Mouse (Mus musculus): ENCODE measurements around the gene Abhd2. TPM values are rescaled to one million over a fixed set of nuclear protein-coding genes. Genes with fewer than 3 reads are reported as not detected.

Gene Abhd2
- polyA plus RNA-seq, 1 experiment from 2014 or later: 8.2 TPM

DNA sequence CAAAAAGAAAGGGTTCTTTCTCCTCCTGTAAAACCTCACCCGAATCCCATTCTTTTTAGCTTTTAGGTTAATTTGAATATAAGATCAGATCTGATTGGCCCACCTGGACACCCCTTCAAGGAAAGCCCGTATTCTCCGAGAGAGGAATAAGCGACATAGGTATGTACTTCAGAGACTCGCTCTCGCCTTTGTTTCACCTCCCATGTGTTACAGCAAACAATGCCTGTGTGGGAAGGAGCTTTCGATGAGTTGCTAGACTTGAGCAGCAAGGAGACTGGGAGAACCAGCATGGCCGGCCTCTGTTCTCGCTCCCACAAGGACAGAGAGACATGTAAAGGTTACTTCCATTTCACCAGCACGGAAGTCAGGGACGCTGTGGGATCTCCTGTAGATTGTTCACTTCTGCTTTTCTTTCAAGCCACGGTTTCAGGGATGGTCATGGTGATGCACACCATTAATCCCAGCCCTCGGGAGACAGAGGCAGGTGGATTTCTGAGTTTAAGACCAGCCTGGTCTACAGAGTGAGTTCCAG lies 21.5 kb downstream of the Abhd2 start:
- no peak for ATAC-seq (ENCODE audit: low read depth)
- no peak overlapping the region for H3K27ac ChIP-seq
- WGBS (ENCODE audit: insufficient replicate concordance): 76% methylated on average over 13 of the region's 13 CpGs
- no peak overlapping the region for H3K4me3 ChIP-seq (replicated peaks)
- H3K9ac ChIP-seq: no peak overlapping the region
- no peak for DNase-seq
- no peaks in the 10 kb centered on the region for H3K9me3 ChIP-seq (replicated peaks)
- peaks cover 27% of the 10 kb centered on the region for H3K4me1 ChIP-seq (replicated peaks)
- no peaks in the 10 kb centered on the region for H3K27me3 ChIP-seq
- peaks cover 49% of the 10 kb centered on the region for H3K36me3 ChIP-seq
- H3K4me2 ChIP-seq: no peak overlapping the region

DNA sequence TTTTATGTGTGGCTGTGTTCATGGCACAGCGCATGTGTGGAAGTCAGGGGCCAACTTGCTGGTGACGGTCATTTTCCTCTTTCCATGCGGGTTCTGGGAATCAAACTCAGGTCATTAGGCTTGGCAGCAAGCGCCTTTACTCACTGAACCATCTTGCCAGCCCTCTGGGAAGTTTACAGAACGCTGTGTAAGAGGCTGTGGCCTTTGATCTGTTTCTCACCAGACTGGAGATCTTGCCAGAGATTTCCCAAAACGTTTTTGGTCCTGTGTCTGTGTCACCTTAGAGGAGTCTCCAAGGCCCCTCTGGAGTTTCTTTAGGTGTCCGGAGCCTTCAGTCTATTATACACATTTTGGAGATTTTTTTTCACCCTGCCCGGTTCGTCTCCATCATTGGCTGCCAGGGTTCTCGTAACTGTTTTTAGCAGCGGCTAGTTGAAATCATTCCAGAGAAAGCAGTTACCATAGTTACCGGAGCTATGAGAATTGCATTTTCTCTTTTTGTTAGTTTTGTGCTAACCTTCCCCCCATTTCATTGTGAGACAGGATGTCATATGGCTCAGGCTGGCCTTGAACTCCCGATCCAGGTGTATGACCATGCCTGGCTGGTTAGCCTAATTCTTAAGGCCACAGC lies 22.3 kb downstream of the Abhd2 start:
- peaks cover 32% of the 10 kb centered on the region for H3K4me1 ChIP-seq (replicated peaks)
- no peaks in the 10 kb centered on the region for H3K27me3 ChIP-seq
- no peak overlapping the region for H3K9ac ChIP-seq
- H3K4me2 ChIP-seq: no peak overlapping the region
- 84% methylated on average over 13 of the region's 13 CpGs for WGBS (ENCODE audit: insufficient replicate concordance)
- no peaks in the 10 kb centered on the region for H3K9me3 ChIP-seq (replicated peaks)
- H3K36me3 ChIP-seq: peaks cover 57% of the 10 kb centered on the region
- H3K4me3 ChIP-seq (replicated peaks): no peak overlapping the region
- DNase-seq: no peak
- H3K27ac ChIP-seq: no peak overlapping the region
- no peak for ATAC-seq (ENCODE audit: low read depth)

DNA sequence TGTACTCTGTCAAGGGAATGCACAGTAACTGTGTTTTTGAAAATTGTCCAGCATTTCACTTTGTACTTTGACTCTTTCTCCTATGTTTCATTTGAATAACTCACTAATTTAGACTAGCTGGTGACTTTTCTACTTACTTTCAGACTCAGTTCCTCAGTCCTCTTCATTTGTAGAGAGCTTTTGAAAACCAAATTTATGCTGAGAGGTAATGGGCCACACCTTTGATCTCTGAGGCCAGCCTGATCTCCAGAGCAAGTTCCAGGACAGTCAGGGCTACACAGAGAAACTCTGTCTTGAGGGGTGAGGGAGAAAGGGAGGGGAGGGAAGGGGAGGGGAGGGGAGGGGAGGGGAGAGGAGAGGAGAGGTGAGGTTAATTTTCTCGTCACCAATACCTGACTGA lies 25.7 kb downstream of the Abhd2 start:
- Histone ChIP-seq H3K9me3 (replicated peaks) (no peaks in the 10 kb centered on the region), H3K4me1 (replicated peaks) (peaks cover 48% of the 10 kb centered on the region), H3K27me3 (no peaks in the 10 kb centered on the region), H3K4me3 (replicated peaks) (no peak overlapping the region), H3K36me3 (peaks cover 79% of the 10 kb centered on the region), H3K9ac (no peak overlapping the region), H3K4me2 (no peak overlapping the region), H3K27ac (no peak overlapping the region)
- WGBS (ENCODE audit: insufficient replicate concordance): 64% methylated on average over 1 of the region's 1 CpGs
- ATAC-seq (ENCODE audit: low read depth) (no peak), DNase-seq (no peak)

DNA sequence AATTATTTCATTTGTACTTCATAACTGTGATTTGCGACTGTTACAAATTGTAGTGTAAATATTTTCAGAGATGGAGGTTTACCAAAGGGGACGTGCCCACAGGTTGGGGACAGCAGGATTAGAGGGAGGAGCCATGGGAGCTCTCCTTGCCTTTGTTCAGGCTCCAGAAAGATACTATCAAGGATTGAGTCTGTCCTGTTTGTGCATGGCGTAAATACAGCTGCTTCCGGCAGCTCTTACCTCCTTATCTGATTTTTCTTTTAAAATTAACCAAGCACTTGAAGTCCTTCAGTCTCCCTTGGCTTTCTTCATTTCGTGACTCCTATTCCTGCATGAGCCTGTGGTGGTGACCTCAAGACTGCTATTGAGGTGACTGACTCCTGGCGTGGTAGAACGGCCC lies 26.5 kb downstream of the Abhd2 start:
- DNase-seq (no peak), ATAC-seq (ENCODE audit: low read depth) (no peak)
- no peak overlapping the region for H3K4me2 ChIP-seq
- peaks cover 41% of the 10 kb centered on the region for H3K4me1 ChIP-seq (replicated peaks)
- no peaks in the 10 kb centered on the region for H3K9me3 ChIP-seq (replicated peaks)
- 68% methylated on average over 7 of the region's 7 CpGs for WGBS (ENCODE audit: insufficient replicate concordance)
- 0 out of 2 replicates have a peak overlapping the region, but pooled peaks have one; percentile 30 for H3K27ac ChIP-seq
- H3K36me3 ChIP-seq: peaks cover 79% of the 10 kb centered on the region
- no peak overlapping the region for H3K9ac ChIP-seq
- no peak overlapping the region for H3K4me3 ChIP-seq (replicated peaks)
- no peaks in the 10 kb centered on the region for H3K27me3 ChIP-seq

DNA sequence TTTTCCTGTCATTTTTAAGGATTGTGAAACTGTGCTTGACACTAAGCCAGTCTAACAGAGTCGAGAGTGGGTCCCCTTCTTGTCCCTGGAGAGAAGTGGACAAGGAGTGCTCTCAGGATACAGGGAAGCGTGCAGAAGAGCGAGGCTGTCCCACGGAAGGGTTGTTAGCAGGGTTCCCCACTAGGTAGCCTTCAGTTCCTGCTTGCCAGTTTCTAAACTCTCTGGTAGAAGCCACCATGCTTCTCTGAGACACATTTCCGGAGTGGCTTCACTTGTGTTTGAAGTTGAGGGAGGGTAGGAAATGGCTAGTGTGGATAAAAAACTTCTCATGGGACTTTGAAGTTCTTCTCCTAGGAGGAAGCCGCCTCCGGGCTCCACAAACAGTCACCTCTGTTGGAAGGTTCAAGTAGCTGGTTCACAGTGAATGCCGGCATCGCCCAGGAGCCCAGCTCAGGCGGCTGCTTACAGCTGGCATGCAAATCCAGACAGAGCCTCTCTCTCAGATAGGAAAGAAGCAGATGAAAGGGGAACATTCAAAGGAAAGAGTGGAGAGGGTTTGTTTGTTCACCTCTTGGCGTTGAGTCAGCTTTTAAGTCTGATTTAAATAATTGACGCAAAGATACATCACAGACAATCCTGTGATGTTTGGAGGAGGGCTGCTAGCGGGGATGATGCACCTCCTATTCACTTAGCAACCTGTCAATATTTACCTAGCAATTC lies 27.6 kb downstream of the Abhd2 start:
- H3K27ac ChIP-seq: no peak overlapping the region
- H3K27me3 ChIP-seq: no peaks in the 10 kb centered on the region
- no peak overlapping the region for H3K9ac ChIP-seq
- H3K36me3 ChIP-seq: peaks cover 73% of the 10 kb centered on the region
- 51% methylated on average over 13 of the region's 13 CpGs for WGBS (ENCODE audit: insufficient replicate concordance)
- DNase-seq: no peak
- no peak for ATAC-seq (ENCODE audit: low read depth)
- no peaks in the 10 kb centered on the region for H3K9me3 ChIP-seq (replicated peaks)
- H3K4me1 ChIP-seq (replicated peaks): peaks cover 41% of the 10 kb centered on the region
- H3K4me3 ChIP-seq (replicated peaks): no peak overlapping the region
- H3K4me2 ChIP-seq: no peak overlapping the region

DNA sequence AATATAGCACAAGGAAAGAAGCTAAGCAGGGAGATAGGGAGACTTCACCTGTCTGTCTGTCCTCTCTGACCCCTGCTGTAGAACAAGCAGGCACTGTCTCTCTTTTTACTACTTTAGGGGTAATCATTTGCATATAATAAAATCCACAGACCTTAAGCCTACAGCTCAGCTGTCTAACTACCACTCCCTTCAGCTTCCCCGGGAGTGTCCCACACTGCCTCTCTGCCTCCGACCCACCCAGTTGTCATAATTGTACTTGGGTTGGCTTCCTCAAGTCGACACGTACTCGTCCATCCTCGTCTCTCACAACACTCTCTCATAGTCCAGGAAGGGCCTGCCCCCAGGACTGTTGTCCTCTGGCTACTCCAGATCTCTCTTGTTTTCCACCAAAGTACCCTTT lies 29.1 kb downstream of the Abhd2 start:
- no peaks in the 10 kb centered on the region for H3K27me3 ChIP-seq
- no peak for ATAC-seq (ENCODE audit: low read depth)
- no peak for DNase-seq
- peaks cover 66% of the 10 kb centered on the region for H3K36me3 ChIP-seq
- H3K4me1 ChIP-seq (replicated peaks): peaks cover 57% of the 10 kb centered on the region
- no peak overlapping the region for H3K4me2 ChIP-seq
- no peak overlapping the region for H3K9ac ChIP-seq
- no peak overlapping the region for H3K4me3 ChIP-seq (replicated peaks)
- no peaks in the 10 kb centered on the region for H3K9me3 ChIP-seq (replicated peaks)
- 80% methylated on average over 6 of the region's 6 CpGs for WGBS (ENCODE audit: insufficient replicate concordance)
- no peak overlapping the region for H3K27ac ChIP-seq

DNA sequence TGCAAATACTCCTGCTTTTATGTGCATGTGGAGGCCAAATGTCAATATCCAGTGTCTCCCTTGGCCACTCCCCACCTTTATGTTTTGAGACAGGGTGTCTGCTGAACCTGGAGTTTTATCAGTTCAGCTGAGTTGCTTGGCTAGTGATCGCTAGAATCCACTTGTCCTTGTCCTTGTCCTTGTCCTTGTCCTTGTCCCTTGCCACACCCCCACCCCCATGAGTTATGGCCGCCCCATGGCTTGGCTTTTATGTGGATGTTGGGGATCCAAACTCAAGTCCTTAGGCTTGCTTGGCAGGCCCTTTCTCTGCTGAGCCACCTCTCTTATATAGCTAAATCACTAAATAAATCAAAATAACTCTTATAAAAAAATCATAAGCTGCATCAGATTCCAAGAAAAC lies 29.6 kb downstream of the Abhd2 start:
- no peaks in the 10 kb centered on the region for H3K9me3 ChIP-seq (replicated peaks)
- H3K27me3 ChIP-seq: no peaks in the 10 kb centered on the region
- H3K4me1 ChIP-seq (replicated peaks): peaks cover 61% of the 10 kb centered on the region
- WGBS (ENCODE audit: insufficient replicate concordance): 61% methylated on average over 2 of the region's 2 CpGs
- H3K36me3 ChIP-seq: peaks cover 61% of the 10 kb centered on the region
- ATAC-seq (ENCODE audit: low read depth) (no peak), DNase-seq (no peak)
- H3K9ac ChIP-seq: no peak overlapping the region
- H3K4me2 ChIP-seq: no peak overlapping the region
- H3K27ac ChIP-seq: no peak overlapping the region
- no peak overlapping the region for H3K4me3 ChIP-seq (replicated peaks)

DNA sequence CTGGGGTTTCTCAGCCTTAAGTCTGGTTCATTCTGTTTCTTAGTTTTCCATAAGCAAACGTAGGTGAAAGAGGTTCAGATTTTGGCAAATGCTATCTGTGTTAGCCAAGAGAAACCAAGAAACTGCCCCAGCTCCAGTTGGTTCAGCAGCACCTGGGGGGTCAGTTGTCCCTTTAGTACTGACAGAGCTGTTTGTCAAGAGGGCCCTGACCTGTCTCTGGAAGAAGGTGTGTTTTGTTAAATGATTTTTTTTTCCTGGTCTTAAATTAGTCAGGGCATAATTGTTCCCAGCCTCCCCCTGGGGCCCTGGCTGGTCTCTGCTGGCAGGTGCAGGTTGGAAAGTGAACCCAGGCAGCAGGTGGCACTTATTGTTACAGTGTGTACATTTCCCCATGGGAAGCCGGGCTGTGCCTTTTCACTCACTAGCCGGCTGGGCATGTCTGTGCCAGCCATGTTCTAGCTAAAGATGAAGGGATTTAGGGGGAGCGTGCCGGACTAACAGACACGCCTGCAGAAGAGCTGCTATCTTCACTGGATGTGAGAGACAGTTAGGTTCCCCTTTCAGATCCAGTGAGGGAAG lies 30.3 kb downstream of the Abhd2 start:
- no peak for ATAC-seq (ENCODE audit: low read depth)
- Histone ChIP-seq H3K27me3 (no peaks in the 10 kb centered on the region), H3K9ac (no peak overlapping the region), H3K9me3 (replicated peaks) (no peaks in the 10 kb centered on the region), H3K36me3 (peaks cover 54% of the 10 kb centered on the region), H3K4me2 (no peak overlapping the region), H3K4me3 (replicated peaks) (no peak overlapping the region), H3K27ac (no peak overlapping the region), H3K4me1 (replicated peaks) (peaks cover 68% of the 10 kb centered on the region)
- no peak for DNase-seq
- WGBS (ENCODE audit: insufficient replicate concordance): 79% methylated on average over 6 of the region's 6 CpGs

DNA sequence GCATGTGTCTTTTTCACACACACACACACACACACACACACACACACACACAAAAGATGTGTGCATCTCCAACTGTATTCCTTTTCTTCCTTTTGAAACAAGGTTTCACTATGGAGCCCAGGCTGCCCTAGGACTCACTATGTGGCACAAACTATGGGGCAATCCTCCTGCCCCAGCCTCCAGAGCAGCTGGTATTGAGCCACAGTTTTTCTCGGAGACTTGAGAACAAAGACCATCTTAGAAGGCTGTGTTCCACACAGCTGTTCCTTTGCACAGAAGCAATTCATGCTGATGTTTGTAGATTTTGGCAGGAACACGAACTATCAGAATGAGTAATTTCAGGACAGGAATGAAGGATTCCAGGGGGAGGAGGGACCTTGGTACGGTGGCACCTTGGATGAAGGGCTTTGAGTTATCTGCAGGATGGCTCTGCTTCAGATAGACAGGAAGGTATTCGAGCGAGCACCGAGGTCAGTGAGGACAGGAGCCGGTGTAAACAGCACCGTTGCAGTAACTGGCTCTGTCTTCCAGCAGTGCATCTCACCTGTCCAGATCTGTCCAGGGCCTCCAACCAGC lies 35.5 kb downstream of the Abhd2 start:
- no peaks in the 10 kb centered on the region for H3K27me3 ChIP-seq
- ATAC-seq (ENCODE audit: low read depth) (no peak), DNase-seq (no peak)
- H3K9ac ChIP-seq: no peak overlapping the region
- 0 out of 2 replicates have a peak overlapping the region, but pooled peaks have one; percentile 75 for H3K27ac ChIP-seq
- H3K36me3 ChIP-seq: peaks cover 17% of the 10 kb centered on the region
- no peaks in the 10 kb centered on the region for H3K9me3 ChIP-seq (replicated peaks)
- no peak overlapping the region for H3K4me3 ChIP-seq (replicated peaks)
- no peak overlapping the region for H3K4me2 ChIP-seq
- WGBS (ENCODE audit: insufficient replicate concordance): 71% methylated on average over 8 of the region's 8 CpGs
- H3K4me1 ChIP-seq (replicated peaks): peaks cover 83% of the 10 kb centered on the region

DNA sequence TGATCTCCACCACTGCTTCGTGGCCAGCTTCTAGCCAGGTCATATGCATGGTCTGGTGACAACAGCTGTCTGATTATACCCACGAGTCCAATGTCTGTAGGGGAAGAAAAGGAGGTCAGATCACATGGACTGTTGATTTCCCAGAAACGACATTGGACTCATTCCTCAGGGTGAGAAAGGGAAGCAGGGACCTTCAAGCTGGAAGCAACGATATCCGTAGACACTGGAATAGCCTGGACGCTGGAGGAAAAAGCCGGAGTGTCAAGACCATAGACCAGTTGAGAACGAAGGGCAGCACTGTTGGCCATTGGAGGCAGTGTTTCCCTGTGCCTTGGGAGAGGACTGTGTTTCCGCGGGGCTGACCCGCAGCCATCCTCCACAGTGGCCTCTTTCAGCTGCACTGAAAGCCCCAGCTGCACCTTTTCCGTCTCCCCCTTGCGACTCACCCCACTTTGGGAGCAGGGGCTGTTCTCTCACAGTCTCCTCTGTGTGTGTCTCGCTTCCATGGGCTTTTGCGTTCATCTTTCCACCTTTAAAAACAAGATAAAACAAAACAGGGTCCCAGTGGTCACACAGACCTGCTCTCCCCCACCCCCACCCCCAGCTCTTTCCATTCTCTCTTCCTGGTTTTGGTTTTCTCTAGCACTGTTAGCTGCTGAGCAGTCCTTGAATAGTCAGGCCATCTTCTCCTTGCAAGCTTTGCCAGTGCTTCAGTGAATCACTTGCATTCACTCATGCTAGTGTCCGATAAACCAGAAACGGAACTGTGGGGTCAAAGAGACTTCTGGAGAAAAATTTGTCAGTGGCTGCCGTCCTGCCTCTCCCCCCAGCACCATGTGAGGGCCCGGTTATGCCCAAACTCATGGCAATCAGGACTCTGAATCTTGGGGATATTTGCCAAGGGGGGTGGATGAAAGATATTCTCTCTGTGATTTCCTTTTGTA lies 36.5 kb downstream of the Abhd2 start:
- H3K27me3 ChIP-seq: no peaks in the 10 kb centered on the region
- no peak for ATAC-seq (ENCODE audit: low read depth)
- H3K9me3 ChIP-seq (replicated peaks): no peaks in the 10 kb centered on the region
- H3K4me3 ChIP-seq (replicated peaks): no peak overlapping the region
- DNase-seq: no peak
- no peak overlapping the region for H3K4me2 ChIP-seq
- peaks cover 9% of the 10 kb centered on the region for H3K36me3 ChIP-seq
- peaks cover 92% of the 10 kb centered on the region for H3K4me1 ChIP-seq (replicated peaks)
- peak overlapping the region; percentile 75 for H3K27ac ChIP-seq
- H3K9ac ChIP-seq: peak overlapping the region; percentile 4; the same call in 1 of the 2 replicates
- WGBS (ENCODE audit: insufficient replicate concordance): 55% methylated on average over 19 of the region's 19 CpGs

Measured in liver, embryonic 13.5 days (tissue).